Mouse (Mus musculus) CD8-positive naive resting alpha-beta T cell, adult 2 months (primary cell): ENCODE results near the gene Tomm70a.

Experiments
- DNase-seq, 2 experiments: peaks; one replicate each; pipeline ENCODE4 v3.0.0; 2022; ENCODE audit warnings: low read depth in 2 of 2, low spot score in 2 of 2

Gene Tomm70a

DNA sequence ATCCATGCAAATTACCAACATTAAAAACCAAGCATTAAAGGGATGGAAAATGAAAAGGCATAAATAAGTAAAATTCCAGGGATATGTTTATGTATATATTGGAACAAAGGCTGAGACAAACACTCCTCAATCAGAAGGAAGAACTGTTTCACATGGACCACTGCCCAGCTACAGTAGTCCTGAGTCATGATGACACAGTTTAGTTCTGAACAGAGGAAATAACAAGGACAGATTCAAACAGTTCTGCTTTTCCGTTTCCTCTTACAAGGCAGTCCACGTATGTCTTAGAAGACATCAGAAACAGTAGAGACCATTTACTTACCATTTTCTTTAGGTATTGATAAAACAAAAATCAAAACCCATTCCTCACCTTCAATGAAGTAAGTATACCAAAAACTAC is 68.0 kb downstream of the Tomm70a start:
- no peak for DNase-seq

DNA sequence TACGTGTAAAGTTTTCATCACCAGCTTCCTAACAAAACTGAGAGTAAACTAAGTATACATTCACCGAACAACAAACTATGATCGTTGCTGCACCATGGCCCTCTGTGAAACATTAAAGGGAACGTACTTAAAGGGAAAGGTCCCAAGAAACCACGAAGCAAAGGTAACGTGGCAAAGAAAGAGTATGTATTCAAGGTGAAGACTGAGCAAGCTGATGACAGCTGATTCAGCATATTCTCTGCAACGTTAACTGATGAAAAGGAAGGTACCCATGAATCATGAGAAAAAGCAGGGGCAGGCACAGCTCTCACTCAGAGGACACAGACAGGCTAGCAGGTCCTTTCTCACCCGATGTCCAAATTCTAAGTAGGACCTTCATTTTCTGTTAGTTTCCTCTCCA is 68.9 kb downstream of the Tomm70a start:
- DNase-seq: no peak

DNA sequence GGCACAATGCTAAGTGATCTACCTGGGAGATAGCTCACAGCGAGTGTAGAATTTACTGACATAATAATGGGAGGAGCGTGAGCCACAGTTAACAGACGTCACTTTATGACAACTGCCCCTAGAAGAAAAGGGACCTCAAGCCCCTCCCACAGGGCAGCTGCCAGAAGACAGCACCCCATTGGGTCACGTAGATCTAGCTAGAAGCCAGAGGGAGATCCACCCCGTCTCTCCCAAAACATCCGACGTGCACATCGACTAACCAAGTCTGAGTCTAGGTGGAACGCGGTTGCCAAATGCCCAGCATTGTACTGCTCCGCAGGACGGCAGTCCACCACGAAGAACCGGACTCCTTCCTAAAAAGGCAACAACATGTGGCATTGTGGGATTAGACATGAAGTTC is 69.7 kb downstream of the Tomm70a start:
- no peak for DNase-seq

DNA sequence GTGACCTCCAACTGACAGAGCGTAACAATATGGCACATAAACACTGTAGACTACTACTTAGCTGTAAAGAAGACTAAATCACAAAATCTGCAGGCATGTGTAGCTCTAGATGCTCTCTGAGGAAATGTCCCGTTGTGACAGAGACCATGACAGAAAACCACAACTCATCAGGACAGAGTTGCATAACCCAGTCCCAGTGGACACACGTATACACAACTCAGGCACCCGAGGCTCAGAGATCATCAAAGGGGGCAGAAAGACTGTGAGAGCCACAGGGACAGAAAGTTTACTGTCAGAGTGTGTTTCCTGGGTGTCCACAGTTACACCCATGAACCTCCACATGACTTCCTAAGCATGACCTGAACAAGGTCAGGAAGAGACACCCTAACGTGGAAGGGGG is 75.1 kb downstream of the Tomm70a start:
- no peak for DNase-seq

GRCm38 (mm10) chr16:57197281-57197680 is 75.8 kb downstream of the Tomm70a start:
- no peak for DNase-seq
